Mouse (Mus musculus) limb, embryonic 14.5 days (tissue): Measurements from ENCODE around the gene Rab3ip. TPM values are rescaled to one million over a fixed set of nuclear protein-coding genes. Genes with fewer than 3 reads are reported as not detected.

Experiments used
- ATAC-seq: fragments of 200-750 bp; cut with Nextera tagmentation; 2 replicates; pipeline ENCODE4 v1.8.0; 2017; ENCODE audit warnings: low read depth, moderate number of reproducible peaks, moderate TSS enrichment; ENCODE audit not compliant: low FRiP score
- DNase-seq: peaks from one replicate; pipeline ENCODE4 v3.0.0-alpha.2; 2015; ENCODE audit warnings: low spot score
- H3K27ac ChIP-seq: fragments of 300-500 bp; sonication (generic); replicated peaks from 2 replicates; pipeline ENCODE4 v1.5.1; 2014; ENCODE audit warnings: low read depth, mild to moderate bottlenecking, low read length, moderate library complexity, mixed read lengths
- H3K27me3 ChIP-seq: fragments of 300-500 bp; sonication (generic); 2 replicates; pipeline ENCODE4 v1.6.1; 2014; ENCODE audit warnings: low read length, mixed read lengths; ENCODE audit not compliant: control insufficient read depth, insufficient read depth
- H3K36me3 ChIP-seq: fragments of 300-500 bp; sonication (generic); 2 replicates; pipeline ENCODE4 v1.6.1; 2014; ENCODE audit warnings: mild to moderate bottlenecking, low read length, moderate library complexity, mixed read lengths; ENCODE audit not compliant: control insufficient read depth, insufficient read depth
- H3K4me1 ChIP-seq: fragments of 300-500 bp; sonication (generic); 2 replicates; pipeline ENCODE4 v1.6.1; 2014; ENCODE audit warnings: antibody characterized with exemption, low read length, mixed read lengths; ENCODE audit not compliant: control insufficient read depth, insufficient read depth
- H3K4me2 ChIP-seq: fragments of 300-500 bp; sonication (generic); replicated peaks from 2 replicates; pipeline ENCODE4 v1.6.1; 2014; ENCODE audit warnings: low read depth, mild to moderate bottlenecking, low read length, moderate library complexity; ENCODE audit not compliant: severe bottlenecking
- H3K4me3 ChIP-seq: fragments of 300-500 bp; sonication (generic); replicated peaks from 2 replicates; pipeline ENCODE4 v1.5.1; 2014; ENCODE audit warnings: low read length
- H3K9ac ChIP-seq: fragments of 300-500 bp; sonication (generic); 2 replicates; pipeline ENCODE4 v1.6.1; 2014; ENCODE audit warnings: mild to moderate bottlenecking, low read depth, low read length, moderate library complexity; ENCODE audit not compliant: severe bottlenecking
- H3K9me3 ChIP-seq: fragments of 300-500 bp; sonication (generic); 2 replicates; pipeline ENCODE4 v1.6.1; 2016; ENCODE audit warnings: low read length; ENCODE audit not compliant: control insufficient read depth
- POLR2A ChIP-seq: fragments of 200-500 bp; IDR thresholded peaks from 2 replicates; pipeline ENCODE4 v1.8.0; 2012; ENCODE audit warnings: inconsistent platforms, mild to moderate bottlenecking, moderate library complexity, borderline replicate concordance; ENCODE audit not compliant: insufficient read depth, insufficient read length; ENCODE audit errors: extremely low read depth
- whole genome bisulfite sequencing: fragments of 180-500 bp; shearing (Covaris S2); extraction: QIAGEN DNeasy Blood & Tissue Kit; methylation state at CpG from one replicate; pipeline ENCODE4 v1.1.7; 2014; 5-methylcytosine and 5-hydroxymethylcytosine counted together
- polyA plus RNA-seq, 2 experiments: library from polyadenylated mRNA; depleted of rRNA in 1 of 2; stranded (reverse) in 1 of 2; unstranded in 1 of 2; fragments of >200 nt; fragmentation: Nextera tagmentation in 1 of 2; extraction: Ambion mirVana in 1 of 2; gene quantifications; 2 replicates each; pipeline versions ENCODE4 v1.2.1 to v1.2.3; 2012 to 2014

The Rab3ip gene
- polyA plus RNA-seq, 2 experiments = 24.3 to 27.0 TPM

DNA sequence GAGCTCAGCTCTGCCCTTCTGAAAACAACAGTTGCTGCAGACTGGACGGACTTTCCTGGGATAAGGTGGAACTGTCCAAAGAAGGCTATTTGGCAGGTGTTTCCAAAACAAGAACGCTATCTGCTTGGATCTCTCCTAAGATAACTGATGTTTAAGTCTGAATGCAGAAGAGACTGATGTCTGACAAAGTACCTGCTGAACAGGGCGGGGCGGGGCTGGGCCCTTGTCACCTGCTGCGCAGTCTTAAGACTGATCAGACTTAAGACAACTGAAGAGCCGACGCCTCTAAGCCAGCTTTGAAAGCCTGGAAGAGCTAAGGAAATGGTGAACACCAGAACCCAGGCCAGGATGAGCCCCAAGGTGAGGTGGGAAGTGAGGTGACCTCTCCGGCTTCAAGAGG lies 29.9 kb downstream of the Rab3ip start:
- H3K9ac ChIP-seq = no peak overlapping the region
- TF ChIP-seq POLR2A = no peak
- H3K27ac ChIP-seq = no peak overlapping the region
- H3K4me1 ChIP-seq = no peaks in the 10 kb centered on the region
- no peak for DNase-seq
- 91% methylated on average over 8 of the region's 8 CpGs for WGBS
- no peak overlapping the region for H3K4me3 ChIP-seq
- peaks cover 37% of the 10 kb centered on the region for H3K36me3 ChIP-seq
- H3K9me3 ChIP-seq = no peaks in the 10 kb centered on the region
- H3K4me2 ChIP-seq = no peak overlapping the region
- ATAC-seq = no peak
- no peaks in the 10 kb centered on the region for H3K27me3 ChIP-seq

DNA sequence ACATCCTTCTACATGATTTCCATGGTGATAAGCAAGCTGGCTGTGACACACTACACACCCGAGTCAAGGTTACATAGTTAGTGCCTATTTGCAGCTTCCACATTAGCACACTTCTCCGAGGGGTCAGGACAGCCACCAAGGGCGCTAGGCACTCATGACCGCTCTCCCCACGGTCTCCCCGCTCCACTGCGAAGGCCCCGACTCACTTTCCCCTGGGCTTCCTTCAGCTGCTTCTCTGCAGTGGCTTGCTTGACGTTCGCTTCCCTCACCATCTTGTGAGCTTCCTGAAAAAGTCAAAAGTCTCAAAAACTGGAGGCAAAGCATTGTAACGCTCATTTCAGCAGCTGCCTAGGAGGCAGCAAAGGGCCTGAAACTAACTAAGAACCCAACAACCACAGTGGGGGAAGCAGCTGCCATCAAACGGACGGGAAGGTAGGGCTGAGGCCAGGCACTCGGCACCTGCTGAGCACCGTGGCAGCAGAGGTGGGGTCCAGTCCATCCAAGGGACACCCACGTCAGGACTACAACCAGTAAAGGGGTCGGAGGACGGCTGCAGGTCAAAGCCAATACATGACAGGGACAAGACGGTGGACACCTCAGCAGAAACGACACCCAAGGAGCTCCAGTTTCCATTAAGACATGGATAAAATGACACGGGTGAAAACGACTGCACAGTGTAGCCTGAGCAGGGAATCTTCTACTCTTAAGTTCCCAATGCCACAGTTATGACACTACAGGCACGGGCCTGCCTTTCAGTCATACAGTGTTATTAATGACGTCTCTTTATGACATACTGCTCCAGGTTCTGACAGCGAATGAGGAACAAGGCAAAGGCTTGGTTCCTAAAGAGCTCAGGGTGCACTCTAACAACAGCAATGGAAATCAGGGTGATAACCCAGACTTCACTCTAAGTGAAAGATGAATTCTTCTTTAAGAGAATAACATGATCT lies 30.9 kb downstream of the Rab3ip start:
- Histone ChIP-seq H3K36me3 (peaks cover 44% of the 10 kb centered on the region), H3K27me3 (no peaks in the 10 kb centered on the region), H3K4me3 (no peak overlapping the region), H3K4me1 (no peaks in the 10 kb centered on the region), H3K9ac (no peak overlapping the region), H3K4me2 (no peak overlapping the region), H3K9me3 (no peaks in the 10 kb centered on the region), H3K27ac (no peak overlapping the region)
- TF ChIP-seq POLR2A = no peak
- no peak for ATAC-seq
- 84% methylated on average over 25 of the region's 25 CpGs for WGBS
- no peak for DNase-seq

DNA sequence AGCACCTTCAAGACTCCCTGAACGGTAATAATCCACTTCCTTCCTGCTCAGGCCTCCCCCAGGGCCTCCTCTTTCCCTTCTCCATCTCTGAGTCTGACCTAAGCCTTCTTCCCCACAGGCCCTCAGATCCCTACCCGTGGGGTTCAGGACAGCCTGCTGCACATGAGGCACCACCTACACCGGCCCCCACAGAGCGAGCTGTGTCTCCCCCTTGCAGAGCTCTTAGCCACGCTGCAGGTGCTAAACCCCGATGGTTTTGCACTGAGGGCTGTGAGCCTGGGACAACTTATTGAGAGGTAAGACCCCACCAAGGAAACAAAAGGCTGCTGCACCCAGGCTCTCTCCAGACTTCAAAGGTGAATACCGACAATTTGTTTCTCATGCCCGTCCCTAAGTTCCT lies 34.0 kb downstream of the Rab3ip start:
- Histone ChIP-seq H3K9ac (no peak overlapping the region), H3K27me3 (no peaks in the 10 kb centered on the region), H3K36me3 (peaks cover 54% of the 10 kb centered on the region), H3K4me2 (no peak overlapping the region), H3K4me3 (no peak overlapping the region), H3K27ac (no peak overlapping the region), H3K9me3 (no peaks in the 10 kb centered on the region), H3K4me1 (no peaks in the 10 kb centered on the region)
- DNase-seq = no peak
- no peak for ATAC-seq
- TF ChIP-seq POLR2A = no peak
- 68% methylated on average over 8 of the region's 8 CpGs for WGBS

DNA sequence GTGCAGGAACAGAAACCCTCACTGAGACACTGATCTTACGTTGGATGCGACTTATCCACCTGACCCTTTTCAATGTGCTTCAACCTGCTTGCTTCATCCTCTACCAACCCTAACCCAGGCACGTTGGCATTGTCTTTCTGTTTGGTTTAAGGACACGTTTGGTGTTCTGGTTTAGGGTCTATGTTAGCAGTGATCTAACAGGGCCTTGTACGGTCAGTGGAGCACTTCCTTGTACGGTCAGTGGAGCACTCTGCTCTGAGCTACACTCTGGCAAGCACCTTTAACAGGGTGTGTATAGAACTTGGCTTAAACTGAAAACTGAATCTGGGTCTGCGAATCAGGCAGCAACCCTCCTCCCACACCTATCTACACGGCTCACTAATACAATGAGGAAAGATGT lies 35.3 kb downstream of the Rab3ip start:
- DNase-seq (no peak), ATAC-seq (no peak)
- no peak for TF ChIP-seq POLR2A
- H3K4me3 ChIP-seq = no peak overlapping the region
- H3K27me3 ChIP-seq = no peaks in the 10 kb centered on the region
- peaks cover 63% of the 10 kb centered on the region for H3K36me3 ChIP-seq
- no peak overlapping the region for H3K27ac ChIP-seq
- no peaks in the 10 kb centered on the region for H3K4me1 ChIP-seq
- H3K9me3 ChIP-seq = no peaks in the 10 kb centered on the region
- H3K4me2 ChIP-seq = no peak overlapping the region
- 93% methylated on average over 8 of the region's 8 CpGs for WGBS
- no peak overlapping the region for H3K9ac ChIP-seq

DNA sequence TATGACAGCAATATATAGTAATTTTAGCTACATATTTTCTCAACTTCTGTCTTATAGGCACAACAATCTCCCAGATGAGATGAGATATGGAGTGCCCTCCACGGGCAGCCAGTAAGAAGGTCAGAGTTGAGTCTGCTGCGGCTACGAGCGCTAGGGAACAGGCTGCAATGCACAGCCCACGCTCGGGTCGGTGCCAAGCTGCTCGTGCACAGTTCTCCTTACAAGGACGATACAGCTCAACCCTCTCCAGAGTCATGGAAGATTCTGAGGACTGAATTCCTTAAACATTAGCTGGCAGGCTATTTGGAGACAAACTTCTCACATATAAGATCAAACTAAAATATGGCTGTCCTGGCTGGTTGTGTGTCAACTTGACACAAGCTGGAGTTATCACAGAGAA lies 36.0 kb downstream of the Rab3ip start:
- Histone ChIP-seq H3K36me3 (peaks cover 69% of the 10 kb centered on the region), H3K4me2 (no peak overlapping the region), H3K4me1 (no peaks in the 10 kb centered on the region), H3K27ac (no peak overlapping the region), H3K9ac (no peak overlapping the region), H3K9me3 (no peaks in the 10 kb centered on the region), H3K4me3 (no peak overlapping the region), H3K27me3 (no peaks in the 10 kb centered on the region)
- TF ChIP-seq POLR2A = no peak
- ATAC-seq (no peak), DNase-seq (no peak)
- 89% methylated on average over 9 of the region's 9 CpGs for WGBS
